ENCODE assay signal across 12 mouse cellular contexts in the genomic region with DNA sequence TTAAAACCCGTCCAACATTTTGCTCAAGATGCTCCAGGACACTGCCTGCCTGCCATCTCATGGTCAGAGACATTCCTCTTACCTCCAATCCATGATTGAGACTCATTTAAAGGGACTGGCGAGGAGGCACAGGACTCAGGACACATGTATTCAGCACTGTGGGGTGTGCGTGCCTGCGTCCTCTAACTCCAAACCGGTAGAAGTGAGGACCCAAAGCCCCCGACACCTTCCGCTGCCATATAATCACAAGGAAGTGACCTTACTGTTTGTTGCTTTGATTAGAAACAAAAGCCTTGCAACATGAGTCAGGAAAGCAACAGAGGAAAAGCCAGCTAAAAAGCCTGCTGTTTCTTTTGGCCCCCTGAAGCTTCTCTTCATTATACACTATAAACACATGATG.
A peak's percentile ranks its signal among the peaks of the same experiment; 100 is the strongest.
DNase-seq lines count a peak whose midpoint lies in the region; ATAC-seq and TF ChIP-seq lines count a peak whose summit lies in the region.
"Had no signal": no experiment of that assay in that cellular context is flagged by ENCODE, and none has a peak within 500 bp of the region (broad histone marks: within the 10 kb centered on the region; RNA-seq: fewer than 3 reads in every experiment).

No protein-coding gene starts in this region.

- no peak for TF ChIP-seq CTCF in lung, embryonic 14.5 days (IDR thresholded peaks at IDR 0.05; ENCODE audit: low read depth)
- no peak for TF ChIP-seq CTCF in lung, postnatal 0 days (IDR thresholded peaks at IDR 0.05)

- H3K4me1 ChIP-seq in lung, embryonic 14.5 days (ENCODE audit: insufficient read depth) = no peaks in the 10 kb centered on the region
- peaks cover 31% of the 10 kb centered on the region for H3K4me1 ChIP-seq in heart, embryonic 11.5 days (ENCODE audit: control insufficient read depth, insufficient read depth, low read length)
- H3K4me1 ChIP-seq in lung, postnatal 0 days (ENCODE audit: insufficient read depth, low read depth, low read length) = peaks cover 13% of the 10 kb centered on the region; the same call in 1 of the 2 replicates

- no peak overlapping the region for H3K9ac ChIP-seq in lung, embryonic 14.5 days
- no peak overlapping the region for H3K9ac ChIP-seq in heart, embryonic 11.5 days (ENCODE audit: low read depth, low read length)
- no peak overlapping the region for H3K9ac ChIP-seq in lung, postnatal 0 days (replicated peaks; ENCODE audit: low read depth)
- H3K9ac ChIP-seq: limb, embryonic 15.5 days; neural tube, embryonic 12.5 days had no signal

- H3K4me3 ChIP-seq in lung, embryonic 14.5 days (ENCODE audit: low read depth, low read length) = peak overlapping the region; percentile 21
- 0 out of 2 replicates have a peak overlapping the region, but pooled peaks have one; percentile 0 for H3K4me3 ChIP-seq in heart, embryonic 11.5 days (ENCODE audit: low read depth, low read length)
- 0 out of 2 replicates have a peak overlapping the region, but pooled peaks have one; percentile 5 for H3K4me3 ChIP-seq in lung, postnatal 0 days (ENCODE audit: low read depth, low read length)
- H3K4me3 ChIP-seq: limb, embryonic 15.5 days; neural tube, embryonic 12.5 days had no signal

- no peaks in the 10 kb centered on the region for H3K36me3 ChIP-seq in lung, embryonic 14.5 days (ENCODE audit: insufficient read depth)
- H3K36me3 ChIP-seq in heart, embryonic 11.5 days (ENCODE audit: control insufficient read depth, insufficient read depth, low read length) = no peaks in the 10 kb centered on the region
- H3K36me3 ChIP-seq in lung, postnatal 0 days (ENCODE audit: insufficient read depth, low read length) = no peaks in the 10 kb centered on the region
- H3K36me3 ChIP-seq: limb, embryonic 15.5 days; neural tube, embryonic 12.5 days had no signal

- H3K4me2 ChIP-seq in lung, embryonic 14.5 days = peak overlapping the region; percentile 34
- H3K4me2 ChIP-seq in heart, embryonic 11.5 days = peak overlapping the region; percentile 15
- H3K4me2 ChIP-seq in lung, postnatal 0 days (replicated peaks; ENCODE audit: low read depth, low read length) = 0 out of 2 replicates have a peak overlapping the region, but pooled peaks have one; percentile 8
- H3K4me2 ChIP-seq: limb, embryonic 15.5 days; neural tube, embryonic 12.5 days had no signal

- WGBS in lung, embryonic 14.5 days = 68% methylated on average over 7 of the region's 7 CpGs
- 56% methylated on average over 7 of the region's 7 CpGs for WGBS in heart, embryonic 11.5 days (ENCODE audit: insufficient replicate concordance)
- WGBS in lung, postnatal 0 days = 56% methylated on average over 7 of the region's 7 CpGs

- no peak for ATAC-seq in lung, embryonic 14.5 days (ENCODE audit: insufficient read depth)
- no peak for ATAC-seq in heart, embryonic 11.5 days (replicated peaks; ENCODE audit: insufficient number of reproducible peaks, low FRiP score, low TSS enrichment)
- ATAC-seq in lung, postnatal 0 days = no peak

- H3K27ac ChIP-seq in lung, embryonic 14.5 days (ENCODE audit: low read depth) = peak overlapping the region; percentile 31; the same call in 1 of the 2 replicates
- peak overlapping the region; percentile 30; the same call in 1 of the 2 replicates for H3K27ac ChIP-seq in heart, embryonic 11.5 days (ENCODE audit: low read depth, low read length)
- peak overlapping the region; percentile 65; the same call in 1 of the 2 replicates for H3K27ac ChIP-seq in lung, postnatal 0 days (ENCODE audit: low read length)
- H3K27ac ChIP-seq: neural tube, embryonic 12.5 days had no signal

- no peaks in the 10 kb centered on the region for H3K9me3 ChIP-seq in lung, embryonic 14.5 days (ENCODE audit: low read depth, low read length)
- no peaks in the 10 kb centered on the region for H3K9me3 ChIP-seq in heart, embryonic 11.5 days (replicated peaks; ENCODE audit: control insufficient read depth, low read length)
- no peaks in the 10 kb centered on the region for H3K9me3 ChIP-seq in lung, postnatal 0 days (ENCODE audit: low read length)
- H3K9me3 ChIP-seq: limb, embryonic 15.5 days; neural tube, embryonic 12.5 days had no signal

- peak; percentile 35 to 45 for DNase-seq in heart, adult 9 months (ENCODE audit: low spot score in 2 of 2)
- DNase-seq in heart, postnatal 4 days = no peak
- peak; percentile 39 for DNase-seq in lung, embryonic 14.5 days
- DNase-seq in lung, postnatal 25 days (ENCODE audit: low spot score) = no peak
- DNase-seq in lung, postnatal 0 days (ENCODE audit: low spot score) = no peak
- no peak for DNase-seq in cerebellum, adult 9-11 months
- no peak for DNase-seq in gastrocnemius, adult 18-20 months (ENCODE audit: low spot score)
- DNase-seq: gastrocnemius, postnatal 10 days; thymus, postnatal 36 days had no signal

- no peaks in the 10 kb centered on the region for H3K27me3 ChIP-seq in lung, embryonic 14.5 days (ENCODE audit: insufficient read depth, low read length)
- H3K27me3 ChIP-seq in heart, embryonic 11.5 days (ENCODE audit: control insufficient read depth, insufficient read depth, low read length) = no peaks in the 10 kb centered on the region
- H3K27me3 ChIP-seq in lung, postnatal 0 days (replicated peaks; ENCODE audit: insufficient read depth, low read length) = no peaks in the 10 kb centered on the region
- H3K27me3 ChIP-seq: limb, embryonic 15.5 days; neural tube, embryonic 12.5 days had no signal

- 0 out of 2 replicates have a peak, but pooled peaks have one; percentile 10 for TF ChIP-seq EP300 in lung, postnatal 0 days (IDR thresholded peaks at IDR 0.05)

Comparison
In these comparisons a context has a peak if more than half of its experiments do, and no peak if none do; other contexts are left out.
1. DNase-seq: peak in heart, adult 9 months (2 of 2) and lung, embryonic 14.5 days (single experiment); none in heart, postnatal 4 days (single experiment), lung, postnatal 25 days (single experiment), lung, postnatal 0 days (single experiment), cerebellum, adult 9-11 months (single experiment) and gastrocnemius, adult 18-20 months (single experiment).
2. Peak in every context shown above with its lines, with median percentiles within 50 percentile points of each other: H3K27ac ChIP-seq, H3K4me2 ChIP-seq and H3K4me3 ChIP-seq.